Mouse (Mus musculus) embryo, embryonic 10 days (tissue): ENCODE data around the gene Sgtb.

Experiments used
- DNase-seq: peaks from one replicate; pipeline ENCODE4 v3.0.0-alpha.2; 2015; ENCODE audit warnings: low spot score

The Sgtb gene

GRCm38 (mm10) chr13:104179176-104179888 is 69.8 kb downstream of the Sgtb start:
- no peak for DNase-seq

- no peak for DNase-seq
These were observed 77.8 kb downstream of the Sgtb start for GRCm38 (mm10) chr13:104187357-104187756.
